Mouse (Mus musculus) erythroblast, embryonic 14.5 days (primary cell): ENCODE measurements around the gene Il1b. TPM values are rescaled to one million over a fixed set of nuclear protein-coding genes. Genes with fewer than 3 reads are reported as not detected.

Experiments used
- H3K27me3 ChIP-seq: 2 replicates; pipeline ENCODE4 v1.6.1; 2012; ENCODE audit warnings: inconsistent platforms; ENCODE audit not compliant: control insufficient read depth
- H3K36me3 ChIP-seq: 2 replicates; pipeline ENCODE4 v1.6.1; 2012; ENCODE audit warnings: mild to moderate bottlenecking, inconsistent platforms; ENCODE audit not compliant: control insufficient read depth
- H3K4me1 ChIP-seq: 2 replicates; pipeline ENCODE4 v1.6.1; 2012; ENCODE audit warnings: inconsistent platforms; ENCODE audit not compliant: control insufficient read depth
- H3K4me3 ChIP-seq: replicated peaks from 2 replicates; pipeline ENCODE3; 2012; ENCODE audit warnings: moderate library complexity, mild to moderate bottlenecking, inconsistent platforms
- H3K9me3 ChIP-seq: 2 replicates; pipeline ENCODE4 v1.6.1; 2012; ENCODE audit warnings: low read length, inconsistent platforms, mixed read lengths; ENCODE audit not compliant: control insufficient read depth
- GATA1 ChIP-seq: IDR thresholded peaks from 2 replicates; pipeline ENCODE4 v1.6.1; 2012; ENCODE audit warnings: low read length, inconsistent platforms, mixed read lengths
- TAL1 ChIP-seq: IDR thresholded peaks from 3 replicates; pipeline ENCODE4 v1.6.1; 2012; ENCODE audit warnings: low read length, inconsistent platforms, mixed read lengths
- polyA plus RNA-seq: library from polyadenylated mRNA; stranded (reverse); fragments of >175 nt; gene quantifications from 2 replicates; pipeline ENCODE4 v1.2.3, GENCODE M21; 2012

The Il1b gene
- polyA plus RNA-seq, 1 experiment = not detected

DNA sequence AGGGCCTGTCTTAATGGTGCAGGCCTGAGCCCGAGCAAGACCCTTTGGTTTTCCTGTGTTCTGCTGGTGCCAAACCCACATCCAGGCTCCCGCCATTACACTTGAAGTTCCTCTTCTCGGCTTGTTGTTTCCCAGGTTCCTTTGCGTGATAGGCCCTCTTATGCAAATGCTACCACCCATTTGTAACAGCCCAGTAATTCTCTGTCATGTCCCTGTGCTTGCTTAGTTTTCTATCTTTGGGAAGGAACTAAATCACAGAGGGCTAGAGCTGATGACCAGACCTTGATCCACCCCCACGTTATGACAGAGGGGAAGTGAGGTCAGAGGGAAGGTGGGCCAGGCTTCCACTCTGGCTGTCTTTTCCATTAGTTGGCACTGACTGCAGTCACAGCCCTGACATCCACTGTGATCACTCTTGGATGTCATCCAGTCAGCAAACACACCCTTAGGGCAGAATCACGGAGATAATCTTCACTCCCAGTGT lies 32.8 kb downstream of the Il1b start:
- Histone ChIP-seq H3K9me3 (peaks cover 10% of the 10 kb centered on the region), H3K4me1 (no peaks in the 10 kb centered on the region), H3K36me3 (no peaks in the 10 kb centered on the region), H3K4me3 (no peak overlapping the region), H3K27me3 (no peaks in the 10 kb centered on the region)
- TF ChIP-seq TAL1 = no peak
- no peak for TF ChIP-seq GATA1

- Histone ChIP-seq H3K9me3 (no peaks in the 10 kb centered on the region), H3K36me3 (no peaks in the 10 kb centered on the region)
Observed at GRCm38 (mm10) chr2:129333471-129333870, 37.5 kb downstream of the Il1b start.

DNA sequence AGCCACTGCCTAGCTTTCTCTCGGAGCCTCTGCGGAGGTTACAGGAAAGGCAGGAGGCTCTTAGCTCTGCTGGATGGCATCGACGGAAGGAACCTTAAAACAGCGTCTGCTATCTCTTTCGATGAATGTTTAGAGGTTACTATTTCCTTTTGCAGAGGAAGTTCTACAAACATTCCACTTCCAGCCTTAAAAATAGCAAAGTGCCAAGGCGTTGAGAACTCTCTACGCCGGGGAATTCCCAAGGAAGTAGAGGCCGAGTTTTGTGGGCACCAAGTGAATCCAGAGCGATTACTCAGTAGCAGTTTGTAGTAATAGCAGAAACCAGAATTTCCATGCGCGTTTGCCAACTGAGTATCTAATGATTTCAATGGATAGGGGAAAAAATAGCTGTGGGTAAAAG lies 40.4 kb downstream of the Il1b start:
- no peaks in the 10 kb centered on the region for H3K36me3 ChIP-seq
- no peak overlapping the region for H3K4me3 ChIP-seq
- no peaks in the 10 kb centered on the region for H3K9me3 ChIP-seq
- TF ChIP-seq GATA1 = no peak
- no peak for TF ChIP-seq TAL1
- H3K4me1 ChIP-seq = no peaks in the 10 kb centered on the region
- peaks cover 6% of the 10 kb centered on the region for H3K27me3 ChIP-seq

More at GRCm38 (mm10) chr2:129333471-129333870, 37.5 kb downstream of the Il1b start:
- no peaks in the 10 kb centered on the region for H3K4me1 ChIP-seq
- TF ChIP-seq GATA1 (no peak), TAL1 (no peak)
- H3K27me3 ChIP-seq = peaks cover 6% of the 10 kb centered on the region
- no peak overlapping the region for H3K4me3 ChIP-seq

GRCm38 (mm10) chr2:129330024-129330423 lies 40.9 kb downstream of the Il1b start:
- TF ChIP-seq TAL1 (no peak), GATA1 (no peak)
- H3K4me1 ChIP-seq = no peaks in the 10 kb centered on the region
- peaks cover 6% of the 10 kb centered on the region for H3K27me3 ChIP-seq
- no peaks in the 10 kb centered on the region; the same call in 1 of the 2 replicates for H3K9me3 ChIP-seq
- no peak overlapping the region for H3K4me3 ChIP-seq
- no peaks in the 10 kb centered on the region for H3K36me3 ChIP-seq

DNA sequence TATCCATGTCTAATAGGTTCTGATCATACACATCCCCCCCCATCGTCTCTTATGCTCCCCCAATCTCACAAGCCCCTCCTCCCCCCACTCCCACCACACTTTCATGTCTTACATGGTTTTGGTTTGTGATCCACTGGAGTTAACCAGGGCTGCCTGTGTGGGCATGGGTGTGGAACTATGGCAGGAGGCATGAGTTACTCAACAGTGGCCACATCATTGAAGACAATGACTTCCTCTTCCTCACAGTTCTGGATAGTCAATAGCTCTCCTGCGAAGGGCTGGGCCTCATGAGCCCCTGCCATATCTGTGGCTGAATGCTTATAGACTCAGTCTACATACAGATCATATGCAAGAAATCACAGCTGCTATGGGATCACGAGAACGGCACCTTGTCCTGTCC lies 42.7 kb downstream of the Il1b start:
- no peak overlapping the region for H3K4me3 ChIP-seq
- TF ChIP-seq TAL1 (no peak), GATA1 (no peak)
- H3K9me3 ChIP-seq = no peaks in the 10 kb centered on the region; the same call in 1 of the 2 replicates
- no peaks in the 10 kb centered on the region for H3K36me3 ChIP-seq
- H3K27me3 ChIP-seq = peaks cover 6% of the 10 kb centered on the region
- H3K4me1 ChIP-seq = no peaks in the 10 kb centered on the region

- no peak overlapping the region for H3K4me3 ChIP-seq
- H3K4me1 ChIP-seq = no peaks in the 10 kb centered on the region
- H3K27me3 ChIP-seq = no peaks in the 10 kb centered on the region
- TF ChIP-seq TAL1 = no peak
- TF ChIP-seq GATA1 = no peak
- no peaks in the 10 kb centered on the region; the same call in 1 of the 2 replicates for H3K9me3 ChIP-seq
- H3K36me3 ChIP-seq = no peaks in the 10 kb centered on the region
Observed at GRCm38 (mm10) chr2:129324216-129324615, 46.7 kb downstream of the Il1b start.

GRCm38 (mm10) chr2:129322117-129322635 lies 48.8 kb downstream of the Il1b start:
- Histone ChIP-seq H3K27me3 (peaks cover 2% of the 10 kb centered on the region; the same call in 1 of the 2 replicates), H3K9me3 (no peaks in the 10 kb centered on the region; the same call in 1 of the 2 replicates), H3K36me3 (no peaks in the 10 kb centered on the region), H3K4me1 (no peaks in the 10 kb centered on the region), H3K4me3 (no peak overlapping the region)
- no peak for TF ChIP-seq TAL1
- no peak for TF ChIP-seq GATA1

DNA sequence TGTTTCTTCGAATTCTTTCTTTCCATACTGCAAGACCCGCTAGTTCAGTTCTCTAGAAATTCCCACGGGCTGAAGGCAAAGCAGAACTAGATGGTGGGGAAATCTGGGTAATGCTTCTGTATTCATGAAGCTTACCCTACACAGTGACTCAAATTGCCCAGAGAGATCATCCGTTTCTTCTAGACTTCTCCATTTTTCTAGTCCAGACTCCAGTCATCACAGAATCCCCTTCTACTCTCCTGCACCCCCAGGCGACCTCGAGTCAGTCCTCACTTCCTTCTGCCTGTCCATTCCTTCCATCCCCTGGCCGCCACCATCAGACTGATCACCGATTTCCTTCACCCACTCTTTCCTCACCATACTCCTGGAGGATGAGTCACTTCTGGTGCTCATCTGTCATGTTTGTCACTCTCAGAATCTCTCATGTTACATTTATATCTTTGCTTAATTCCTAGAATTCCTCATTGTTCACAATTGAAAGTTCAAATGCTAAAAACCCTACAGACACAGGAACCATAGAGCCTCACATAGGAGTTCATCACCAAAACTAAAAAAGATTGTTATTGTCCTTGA lies 50.8 kb downstream of the Il1b start:
- TF ChIP-seq GATA1 = no peak
- TF ChIP-seq TAL1 = no peak
- Histone ChIP-seq H3K4me3 (no peak overlapping the region), H3K4me1 (no peaks in the 10 kb centered on the region), H3K27me3 (peaks cover 6% of the 10 kb centered on the region), H3K36me3 (no peaks in the 10 kb centered on the region), H3K9me3 (no peaks in the 10 kb centered on the region; the same call in 1 of the 2 replicates)

DNA sequence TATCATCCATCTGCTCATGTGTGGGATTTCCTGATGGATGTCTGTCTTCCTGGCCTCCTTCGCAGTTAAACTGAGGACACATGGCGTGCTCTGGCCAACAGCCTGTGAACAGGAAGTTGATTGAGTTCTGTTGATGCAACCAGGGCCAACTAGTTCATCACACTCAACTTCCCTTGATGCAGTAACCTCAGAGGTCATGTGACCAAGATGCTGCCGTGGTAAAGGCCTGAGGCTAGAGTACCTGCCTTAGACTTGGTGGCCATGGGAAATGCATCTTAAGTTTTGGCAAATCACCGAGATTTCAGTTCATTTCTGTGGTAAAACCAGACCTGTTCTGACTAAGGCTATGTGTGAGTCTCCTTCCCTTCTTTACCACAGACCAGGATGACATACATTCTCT lies 55.1 kb downstream of the Il1b start:
- Histone ChIP-seq H3K9me3 (no peaks in the 10 kb centered on the region), H3K27me3 (peaks cover 6% of the 10 kb centered on the region), H3K36me3 (no peaks in the 10 kb centered on the region), H3K4me1 (no peaks in the 10 kb centered on the region), H3K4me3 (no peak overlapping the region)
- TF ChIP-seq TAL1 = no peak
- no peak for TF ChIP-seq GATA1

GRCm38 (mm10) chr2:129314880-129315279 lies 56.1 kb downstream of the Il1b start:
- H3K4me1 ChIP-seq = no peaks in the 10 kb centered on the region
- H3K4me3 ChIP-seq = no peak overlapping the region
- no peak for TF ChIP-seq GATA1
- TF ChIP-seq TAL1 = no peak
- H3K27me3 ChIP-seq = peaks cover 8% of the 10 kb centered on the region
- H3K9me3 ChIP-seq = no peaks in the 10 kb centered on the region
- H3K36me3 ChIP-seq = no peaks in the 10 kb centered on the region

Other genes starting within 250 kb of the Il1b start
- 0.43 and 1.6 TPM in 2 replicates for gene Chchd5, start 241.4 kb downstream of the Il1b start, polyA plus RNA-seq
- 13.6 and 18.4 TPM in 2 replicates for gene Slc20a1, start 172.4 kb downstream of the Il1b start, polyA plus RNA-seq
- gene Ckap2l, start 73.9 kb downstream of the Il1b start, polyA plus RNA-seq = 3.9 and 5.0 TPM in 2 replicates
- gene Il1a, start 61.2 kb downstream of the Il1b start, polyA plus RNA-seq = 0.02 TPM in 1 of 2 replicates, not detected in the other
- not detected in 2 replicates for gene F830045P16Rik, start 165.5 kb upstream of the Il1b start, polyA plus RNA-seq
- 0.36 and 0.53 TPM in 2 replicates for gene Sirpa, start 221.7 kb upstream of the Il1b start, polyA plus RNA-seq